Mouse (Mus musculus): Measurements from ENCODE around the gene Scfd1. TPM values are rescaled to one million over a fixed set of nuclear protein-coding genes. Genes with fewer than 3 reads are reported as not detected.

Gene Scfd1
- 199 TPM for polyA plus RNA-seq (2014; fragmentation: Illumina TruSeq; extraction: RNeasy Lipid Tissue Mini Kit (QIAGEN cat#74804); ENCODE audit: low replicate concordance)

GRCm38 (mm10) chr12:51377003-51377887 is at the start of gene Scfd1:
Gene Scfd1, plus strand, starts transcription at chr12:51377510.

DNA sequence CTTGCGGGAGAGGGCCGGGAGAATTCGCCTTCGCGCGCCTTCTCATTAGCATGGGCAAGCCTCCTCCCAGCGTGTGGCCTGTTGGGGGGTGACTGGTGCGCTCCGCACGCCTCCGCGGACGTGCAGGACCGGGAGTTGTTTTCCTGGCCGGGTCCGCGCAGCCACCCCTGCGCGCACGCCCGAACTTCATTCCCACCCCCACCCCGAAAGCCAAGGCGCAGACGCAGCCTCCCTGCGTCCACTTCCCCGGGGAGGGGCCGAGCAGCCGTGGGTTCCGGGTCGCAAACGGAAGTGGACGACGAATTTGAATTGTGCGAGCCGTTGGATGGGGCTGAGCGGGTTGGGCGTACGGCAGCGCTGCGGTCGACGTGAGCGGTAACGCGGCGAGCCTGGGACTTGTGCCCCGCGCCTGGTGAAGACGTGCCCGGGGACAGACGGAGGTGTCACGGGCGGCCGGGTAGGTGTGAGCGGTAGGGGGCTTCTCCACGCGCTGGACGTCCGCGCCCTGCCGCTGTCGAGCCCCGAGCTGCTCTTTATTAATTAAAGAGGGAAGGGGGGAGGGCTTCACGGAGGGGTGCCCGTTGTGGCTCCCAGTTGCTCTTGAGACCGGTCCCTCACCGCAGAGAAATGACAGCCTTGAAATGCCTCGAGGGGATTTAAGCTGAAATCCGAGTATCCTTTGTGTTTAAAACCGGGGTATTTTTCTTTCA is 29.2 kb upstream of the Scfd1 start, which contains the start of gene G2e3:
TSS of gene G2e3 (plus strand) at position 74 of the 710 bp plus-strand sequence.

Other genes with a start within 250 kb of the Scfd1 start
- gene G2e3, start 29.4 kb upstream of the Scfd1 start, polyA plus RNA-seq (2014; fragmentation: Illumina TruSeq; extraction: RNeasy Lipid Tissue Mini Kit (QIAGEN cat#74804); ENCODE audit: low replicate concordance): 30.6 TPM
- gene Coch, start 215.8 kb downstream of the Scfd1 start, polyA plus RNA-seq (2014; fragmentation: Illumina TruSeq; extraction: RNeasy Lipid Tissue Mini Kit (QIAGEN cat#74804); ENCODE audit: low replicate concordance): 0.15 TPM

Measured in small intestine, adult 10 weeks (tissue).